Mouse (Mus musculus) lung, adult 2 months (tissue): ENCODE data around the gene Ttc33.

ENCODE experiments used
- CTCF ChIP-seq: fragments of 200-500 bp; IDR thresholded peaks from 2 replicates; pipeline ENCODE4 v1.5.1; 2011; ENCODE audit warnings: mild to moderate bottlenecking, low read length, control low read depth; ENCODE audit not compliant: insufficient read depth
- POLR2A ChIP-seq: fragments of 200-500 bp; IDR thresholded peaks from 2 replicates; pipeline ENCODE4 v1.6.1; 2011; ENCODE audit warnings: low read depth, mild to moderate bottlenecking, control low read depth, low read length, borderline replicate concordance; ENCODE audit errors: extremely low read depth

DNA sequence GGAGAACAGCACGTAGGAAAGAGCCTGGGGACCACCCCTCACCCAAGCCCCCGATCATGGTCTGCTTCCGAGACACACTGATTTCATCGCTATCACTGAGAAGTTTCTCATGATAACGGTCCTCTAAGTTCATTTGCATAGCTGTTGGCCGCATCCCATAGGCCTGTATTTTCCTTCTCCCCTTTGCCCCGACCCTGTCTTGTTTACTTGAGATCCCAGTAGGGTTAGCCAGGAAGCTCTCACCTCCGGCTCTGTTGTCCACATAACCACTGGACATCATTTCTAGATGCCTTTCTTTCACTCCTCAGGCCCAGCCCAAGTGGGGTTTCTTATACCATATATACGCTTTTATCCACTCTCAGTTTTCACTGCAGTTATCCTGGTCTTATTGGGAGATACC is 9.6 kb downstream of the Ttc33 start:
- TF ChIP-seq POLR2A (no peak), CTCF (no peak)
